Mouse (Mus musculus): ENCODE measurements around the gene Ramp3. TPM values are rescaled to one million over a fixed set of nuclear protein-coding genes. Genes with fewer than 3 reads are reported as not detected.

Ramp3 gene
- total RNA-seq, 4 experiments from 2014 or later: 15.8 to 20.8 (median 19.9) TPM

Other genes starting within 250 kb of the Ramp3 start
- gene Ppia, start 243.1 kb upstream of the Ramp3 start, total RNA-seq (2022): 1,000 to 10,000 TPM; 1,457 to 1,759 (median 1,529) TPM
- 10 to 100 TPM; 68.9 to 84.3 (median 80.5) TPM for gene H2afv, start 214.1 kb upstream of the Ramp3 start, total RNA-seq (2022)
- gene Purb, start 182.6 kb upstream of the Ramp3 start, total RNA-seq (2022): 10 to 100 TPM; 54.2 to 62.0 (median 60.9) TPM
- 1 to 10 TPM; 2.1 to 4.8 (median 3.4) TPM for gene Myo1g, start 137.6 kb upstream of the Ramp3 start, total RNA-seq (2022)
- 10 to 100 TPM; 35.8 to 40.8 (median 40.5) TPM for gene Ccm2, start 111.6 kb upstream of the Ramp3 start, total RNA-seq (2022)
- gene Nacad, start 52.5 kb upstream of the Ramp3 start, total RNA-seq (2022): 1 to 10 TPM; 1.2 to 2.8 (median 1.8) TPM
- gene Tbrg4, start 32.5 kb upstream of the Ramp3 start, total RNA-seq (2022): 10 to 100 TPM; 49.3 to 68.1 (median 60.4) TPM
- gene Wap, start 19.9 kb upstream of the Ramp3 start, total RNA-seq (2022): not detected
- not detected for gene Gm11983, start 179.1 kb downstream of the Ramp3 start, total RNA-seq (2022)

Measured in adrenal gland, adult 8-10 months (tissue).